Mouse (Mus musculus) thymus, adult 2 months (tissue): ENCODE measurements around the gene Pidd1. TPM values are rescaled to one million over a fixed set of nuclear protein-coding genes. Genes with fewer than 3 reads are reported as not detected.

Experiments used
- DNase-seq: peaks from one replicate; pipeline ENCODE4 v3.0.0; 2021
- H3K27ac ChIP-seq: fragments of 200-500 bp; 2 replicates; pipeline ENCODE4 v1.5.1; 2012; ENCODE audit warnings: low read length, control low read depth; ENCODE audit not compliant: control insufficient read depth, insufficient read depth
- H3K27me3 ChIP-seq: fragments of 200-500 bp; 2 replicates; pipeline ENCODE4 v1.6.1; 2012; ENCODE audit warnings: mild to moderate bottlenecking, low read length, moderate library complexity, mixed read lengths; ENCODE audit not compliant: control insufficient read depth, insufficient read depth
- H3K36me3 ChIP-seq: fragments of 200-500 bp; 2 replicates; pipeline ENCODE4 v1.6.1; 2012; ENCODE audit warnings: mild to moderate bottlenecking, low read length, moderate library complexity; ENCODE audit not compliant: control insufficient read depth, insufficient read depth
- H3K4me1 ChIP-seq: fragments of 200-500 bp; replicated peaks from 2 replicates; pipeline ENCODE4 v1.6.1; 2012; ENCODE audit warnings: low read length; ENCODE audit not compliant: control insufficient read depth, insufficient read depth
- H3K4me3 ChIP-seq: fragments of 200-500 bp; 2 replicates; pipeline ENCODE4 v1.5.1; 2012; ENCODE audit warnings: mild to moderate bottlenecking, low read length, control low read depth, moderate library complexity; ENCODE audit not compliant: control insufficient read depth, insufficient read depth
- CTCF ChIP-seq: fragments of 200-500 bp; IDR thresholded peaks from 2 replicates; pipeline ENCODE4 v1.5.1; 2012; ENCODE audit warnings: mild to moderate bottlenecking, control low read depth, low read length, moderate library complexity, borderline replicate concordance; ENCODE audit not compliant: control insufficient read depth, poor library complexity, insufficient read depth; ENCODE audit errors: extremely low read depth
- POLR2A ChIP-seq: fragments of 200-500 bp; IDR thresholded peaks from 2 replicates; pipeline ENCODE4 v1.6.1; 2012; ENCODE audit warnings: mild to moderate bottlenecking, low read length, control low read depth, moderate library complexity; ENCODE audit not compliant: control insufficient read depth, poor library complexity, insufficient read depth; ENCODE audit errors: extremely low read depth
- WGBS: fragments of 180-500 bp; shearing (Covaris S2); methylation state at CpG from one replicate; pipeline ENCODE4 v1.1.7; 2018; 5-methylcytosine and 5-hydroxymethylcytosine counted together
- polyA plus RNA-seq: library from polyadenylated mRNA; depleted of rRNA; stranded (reverse); fragments of >200 nt; gene quantifications from 2 replicates; pipeline ENCODE4 v1.2.3, GENCODE M21; 2012

Pidd1 gene
- polyA plus RNA-seq, 1 experiment, result 109 TPM

DNA sequence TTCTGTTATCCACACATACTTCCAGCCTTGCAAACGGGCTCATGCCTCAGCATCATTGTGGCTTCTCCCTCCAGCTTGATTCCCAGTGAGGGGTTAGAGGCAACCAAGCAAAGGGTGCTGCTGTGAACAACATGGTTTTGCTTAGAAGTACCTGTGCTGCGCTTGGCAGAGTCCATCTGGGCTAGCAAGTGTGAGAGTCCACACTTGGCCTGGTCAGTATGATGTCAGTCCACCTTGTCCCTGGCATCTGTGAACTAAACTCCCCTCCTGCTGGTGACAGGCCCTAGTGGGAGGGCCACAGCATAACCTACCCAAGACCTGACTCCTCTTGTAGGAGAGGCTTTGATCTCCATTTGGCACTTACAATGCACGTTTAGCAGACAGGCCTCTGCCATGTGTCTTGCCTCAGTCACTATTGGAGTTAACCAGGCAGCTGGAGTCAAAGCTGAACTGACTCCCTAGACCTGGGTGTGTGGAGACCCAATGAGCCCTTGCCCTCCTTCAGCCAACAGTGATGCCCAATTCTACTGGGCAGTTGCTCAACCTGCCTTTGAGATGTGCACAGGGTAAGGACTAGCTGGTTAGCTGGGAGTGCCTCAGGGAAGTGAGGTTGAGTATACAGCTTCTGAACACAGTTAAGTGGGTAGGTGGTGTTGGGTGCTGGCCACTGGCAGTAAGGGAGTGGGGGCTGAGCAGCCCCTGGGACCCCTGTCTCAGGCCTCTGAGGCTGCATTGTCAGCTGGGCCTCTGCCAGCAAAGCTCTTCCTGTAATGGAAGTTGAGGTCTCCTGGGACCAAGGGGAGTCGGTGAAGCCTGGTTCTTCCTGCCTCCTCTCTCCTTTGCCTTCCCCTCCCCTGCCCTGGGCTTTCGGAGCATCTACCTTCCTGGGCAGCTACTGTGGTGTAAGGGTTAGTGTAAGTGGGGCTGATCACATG, 40.6 kb upstream of the Pidd1 start:
- WGBS, result 83% methylated on average over 5 of the region's 5 CpGs
- DNase-seq, result no peak
- no peak for TF ChIP-seq CTCF
- no peak for TF ChIP-seq POLR2A
- Histone ChIP-seq H3K4me1 (peaks cover 17% of the 10 kb centered on the region), H3K27me3 (peaks cover 11% of the 10 kb centered on the region; the same call in 1 of the 2 replicates), H3K4me3 (no peak overlapping the region), H3K36me3 (no peaks in the 10 kb centered on the region), H3K27ac (no peak overlapping the region)

DNA sequence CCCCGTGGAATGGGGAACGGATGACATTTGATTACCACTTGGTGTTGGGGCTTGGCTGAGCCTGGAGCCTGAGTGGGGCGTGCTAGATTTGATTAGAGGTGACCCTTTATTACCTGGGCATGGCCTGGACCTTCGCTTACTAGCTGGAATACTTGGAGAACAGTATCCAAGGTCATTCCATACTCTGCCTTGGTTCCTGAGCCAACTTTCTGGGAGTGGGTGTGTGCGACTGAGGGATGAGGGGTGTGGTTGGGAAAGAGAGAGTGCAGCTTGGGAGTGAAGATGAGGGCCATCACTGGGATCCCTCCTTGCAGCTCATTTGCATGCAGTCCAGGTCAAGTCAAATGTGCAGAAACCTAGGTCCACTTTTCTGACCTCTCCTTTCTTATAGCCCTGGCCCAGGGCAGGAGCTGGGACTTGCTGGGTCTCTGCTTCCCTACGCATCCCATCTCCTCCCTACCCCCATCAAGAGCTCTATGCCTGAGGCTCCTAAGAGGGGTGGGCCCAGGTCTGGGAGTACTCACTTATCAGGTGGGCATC, 39.4 kb upstream of the Pidd1 start:
- Histone ChIP-seq H3K36me3 (no peaks in the 10 kb centered on the region), H3K4me3 (no peak overlapping the region), H3K27ac (no peak overlapping the region), H3K27me3 (peaks cover 11% of the 10 kb centered on the region; the same call in 1 of the 2 replicates), H3K4me1 (peaks cover 21% of the 10 kb centered on the region)
- TF ChIP-seq POLR2A (no peak), CTCF (no peak)
- DNase-seq, result no peak
- WGBS, result 95% methylated on average over 6 of the region's 6 CpGs

DNA sequence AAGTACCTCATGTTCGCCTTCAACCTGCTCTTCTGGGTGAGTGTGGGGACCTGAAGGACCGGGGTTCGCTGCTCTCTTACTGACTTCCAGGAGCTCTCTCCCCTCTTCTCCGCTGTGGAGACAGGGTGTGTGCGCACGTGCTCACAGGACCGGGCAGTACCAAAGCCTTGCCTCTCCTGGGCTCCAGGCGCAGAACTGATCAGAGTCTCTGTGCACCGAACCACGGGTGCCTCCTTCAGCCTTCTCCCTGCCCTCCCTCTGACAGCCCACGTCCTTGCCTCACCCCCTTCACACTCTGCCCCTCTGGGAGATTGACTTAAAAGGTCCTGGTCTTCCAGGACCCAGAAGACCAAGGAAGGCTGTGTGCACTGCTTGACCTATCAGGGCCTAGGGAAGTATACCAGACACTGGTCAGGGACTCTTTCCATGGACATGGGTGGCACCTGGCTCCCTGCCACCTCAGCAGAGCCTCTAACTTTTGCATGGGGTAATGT, 38.8 kb upstream of the Pidd1 start:
- H3K36me3 ChIP-seq, result no peaks in the 10 kb centered on the region
- H3K27me3 ChIP-seq, result peaks cover 11% of the 10 kb centered on the region; the same call in 1 of the 2 replicates
- 71% methylated on average over 11 of the region's 11 CpGs for WGBS
- TF ChIP-seq POLR2A, result no peak
- TF ChIP-seq CTCF, result no peak
- H3K27ac ChIP-seq, result no peak overlapping the region
- DNase-seq, result no peak
- H3K4me3 ChIP-seq, result no peak overlapping the region
- peaks cover 26% of the 10 kb centered on the region for H3K4me1 ChIP-seq

DNA sequence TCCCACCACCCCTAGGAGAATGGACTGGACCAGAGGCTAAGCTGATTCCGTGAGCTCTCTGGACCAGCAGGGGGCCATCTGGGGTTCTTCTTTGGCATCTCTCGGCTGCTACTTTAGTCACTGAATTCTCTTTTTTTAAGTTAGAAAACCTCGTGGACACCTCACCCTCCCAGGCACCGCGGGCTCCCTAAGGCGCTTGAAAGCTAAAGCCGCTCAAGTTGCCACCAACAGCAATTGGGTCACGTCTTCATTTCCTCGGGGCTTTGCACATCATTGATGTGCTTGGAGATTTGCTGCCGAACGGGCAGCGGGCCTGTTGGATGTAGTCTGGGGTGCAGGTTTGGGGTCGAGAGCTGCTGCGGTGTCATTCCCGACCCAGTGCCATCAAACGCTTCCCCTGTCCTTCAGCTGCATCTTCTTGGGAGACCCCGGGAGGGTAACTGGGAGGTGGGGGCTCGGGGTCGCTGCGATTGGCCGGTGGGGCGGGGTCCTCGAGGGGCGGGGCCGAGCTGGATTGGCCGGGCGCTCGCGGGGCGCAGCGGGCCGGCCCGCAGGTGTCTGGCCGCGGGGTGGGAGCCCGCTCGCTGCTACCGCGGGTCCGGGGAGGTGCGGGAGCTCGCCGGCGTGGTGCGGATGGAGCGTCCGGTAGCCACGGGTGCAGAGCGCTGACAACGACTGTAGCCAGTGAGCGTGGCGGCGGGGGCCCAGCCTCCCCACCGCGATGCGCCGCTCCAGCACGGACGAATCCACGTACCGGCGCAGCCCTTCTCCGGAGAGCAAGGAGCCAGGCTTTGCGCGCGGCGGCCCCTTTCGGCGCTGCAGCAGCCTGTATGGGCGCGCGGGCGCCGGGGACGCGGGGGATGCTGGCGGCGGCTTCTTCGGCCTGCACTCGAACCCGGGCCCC, 37.9 kb upstream of the Pidd1 start:
- H3K27me3 ChIP-seq, result peaks cover 11% of the 10 kb centered on the region; the same call in 1 of the 2 replicates
- peaks cover 26% of the 10 kb centered on the region for H3K4me1 ChIP-seq
- no peak for DNase-seq
- peak overlapping the region; percentile 24 for H3K4me3 ChIP-seq
- WGBS, result 7% methylated on average over 81 of the region's 81 CpGs
- no peaks in the 10 kb centered on the region for H3K36me3 ChIP-seq
- TF ChIP-seq CTCF, result 0 out of 2 replicates have a peak, but pooled peaks have one; percentile 39
- no peak for TF ChIP-seq POLR2A
- no peak overlapping the region for H3K27ac ChIP-seq

DNA sequence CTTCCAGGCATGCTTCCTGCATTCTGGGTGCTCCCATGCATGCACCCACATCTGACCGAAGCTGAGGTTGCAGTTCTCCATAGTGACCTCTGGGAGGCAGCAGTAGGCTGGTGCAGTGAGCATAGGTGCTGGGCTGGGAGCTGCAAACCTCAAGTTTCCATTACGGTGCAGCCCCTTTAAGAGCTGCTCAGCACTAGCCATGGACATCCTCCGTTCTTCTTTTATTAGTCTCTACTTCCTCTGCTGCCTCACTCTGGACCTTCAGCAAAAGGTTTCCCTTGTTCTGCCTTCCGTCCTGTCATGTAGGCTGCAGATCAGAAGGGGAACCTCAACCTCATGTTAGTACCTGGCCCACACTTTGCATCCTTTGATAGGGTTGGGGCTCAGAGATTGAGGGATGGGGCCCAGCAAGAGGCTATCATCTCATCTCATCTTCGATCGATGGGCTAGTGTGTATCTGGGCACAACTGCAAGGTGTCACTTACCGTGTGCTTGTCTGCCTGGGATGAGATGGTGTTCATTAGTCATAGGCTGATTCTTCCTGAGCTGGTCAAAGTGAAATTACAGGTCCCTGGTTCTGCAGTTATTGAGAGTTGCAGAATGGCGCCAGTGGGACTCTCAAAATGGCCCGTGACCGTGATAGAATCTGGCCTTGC, 37.1 kb upstream of the Pidd1 start:
- H3K36me3 ChIP-seq, result no peaks in the 10 kb centered on the region

More for the DNA sequence above, 37.1 kb upstream of the Pidd1 start:
- TF ChIP-seq POLR2A, result no peak
- TF ChIP-seq CTCF, result peak; percentile 94
- peak; percentile 72 for DNase-seq
- Histone ChIP-seq H3K27ac (no peak overlapping the region), H3K27me3 (peaks cover 11% of the 10 kb centered on the region; the same call in 1 of the 2 replicates), H3K4me1 (peaks cover 34% of the 10 kb centered on the region), H3K4me3 (no peak overlapping the region)
- 10% methylated on average over 10 of the region's 10 CpGs for WGBS
